Mouse (Mus musculus) kidney, adult 11 months (tissue): ENCODE results near the gene Pole4.
"Not testable (repeated sequence)": the region's sequence is repeated elsewhere in the genome, so short reads cannot be mapped to it uniquely, and the experiment has no call there.

Source experiments
- DNase-seq: peaks from one replicate; pipeline ENCODE4 v3.0.0; 2022

Pole4 gene

DNA sequence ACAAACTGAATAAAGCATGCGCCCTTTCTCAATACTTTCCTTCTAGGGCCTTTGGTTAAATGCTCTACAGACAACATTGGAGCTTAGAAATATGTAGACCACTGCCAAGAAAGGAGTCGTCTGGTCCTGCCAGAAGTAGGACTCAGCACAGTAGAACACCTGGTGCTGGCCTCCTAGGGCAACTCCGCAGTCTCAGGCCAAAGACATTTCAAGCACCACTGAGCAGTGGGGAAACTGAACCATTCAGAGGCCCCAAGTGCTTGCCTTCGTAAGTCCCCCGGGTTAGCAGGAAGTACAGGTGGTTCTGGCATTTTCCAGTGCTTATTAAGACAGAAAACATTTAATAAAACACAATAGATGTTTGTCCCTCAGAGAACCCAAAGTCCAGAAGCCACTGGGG, 9.7 kb upstream of the Pole4 start:
- DNase-seq: no peak

GRCm38 (mm10) chr6:82714243-82714642, 9.1 kb upstream of the Pole4 start:
- peak; percentile 51 for DNase-seq

DNA sequence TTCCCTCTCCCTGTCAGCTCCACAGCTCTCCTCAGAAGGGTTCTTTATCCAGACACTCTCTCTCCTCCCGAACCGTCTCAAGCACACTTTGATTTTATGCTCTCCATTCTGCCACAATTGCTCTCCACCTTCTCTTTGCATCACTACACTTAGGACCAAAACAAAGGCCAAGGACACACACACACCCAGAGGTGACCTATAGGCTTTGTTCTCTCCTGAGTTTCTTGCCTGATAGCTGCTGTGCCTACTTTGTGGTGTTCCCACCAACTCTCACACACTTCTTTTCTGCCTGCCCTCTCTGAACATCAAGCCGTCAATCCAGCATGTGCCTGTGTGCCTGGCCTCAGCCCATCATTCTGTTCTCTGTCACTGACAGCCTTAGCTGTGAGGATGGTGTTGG, 2.6 kb upstream of the Pole4 start:
- DNase-seq: no peak

DNA sequence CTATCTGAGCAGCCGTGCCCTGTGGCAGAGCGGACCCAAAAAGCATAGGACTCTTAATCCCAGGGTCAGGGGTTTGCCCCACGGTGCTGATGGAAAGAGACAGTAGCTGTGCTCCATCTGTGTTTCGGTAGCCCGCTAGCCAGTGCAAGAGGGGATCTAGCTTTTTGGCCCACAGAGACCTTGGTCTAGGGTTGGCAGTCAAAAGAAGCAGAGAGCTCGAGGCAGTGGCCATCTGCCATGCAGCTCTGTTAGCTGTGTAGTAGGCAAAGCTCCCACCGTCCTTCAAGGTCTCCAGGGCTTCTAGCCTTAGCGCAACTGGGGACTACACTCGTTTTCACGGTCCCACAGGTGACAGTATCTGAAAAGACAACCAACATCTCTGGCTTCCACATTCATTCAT, 2.1 kb upstream of the Pole4 start:
- no peak for DNase-seq

DNA sequence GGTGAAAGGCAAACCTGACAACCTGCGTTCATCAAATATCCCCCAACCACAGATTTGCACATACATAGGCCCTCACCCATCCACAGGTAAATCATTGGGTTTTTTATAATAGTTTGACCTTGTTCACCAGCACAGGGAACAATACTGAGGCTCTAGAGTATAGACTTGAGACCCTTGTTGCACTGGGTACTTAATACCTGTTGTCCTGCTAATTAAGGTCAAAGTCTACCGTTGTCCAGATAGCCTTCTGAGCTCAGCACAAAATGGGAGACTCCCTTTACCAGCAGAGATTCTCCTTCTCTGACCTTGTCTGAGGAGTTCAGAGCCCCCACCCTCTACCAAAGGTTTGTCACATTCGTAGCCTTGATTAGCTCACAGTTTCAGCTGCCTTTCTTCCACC, 1.5 kb downstream of the Pole4 start:
- no peak for DNase-seq

DNA sequence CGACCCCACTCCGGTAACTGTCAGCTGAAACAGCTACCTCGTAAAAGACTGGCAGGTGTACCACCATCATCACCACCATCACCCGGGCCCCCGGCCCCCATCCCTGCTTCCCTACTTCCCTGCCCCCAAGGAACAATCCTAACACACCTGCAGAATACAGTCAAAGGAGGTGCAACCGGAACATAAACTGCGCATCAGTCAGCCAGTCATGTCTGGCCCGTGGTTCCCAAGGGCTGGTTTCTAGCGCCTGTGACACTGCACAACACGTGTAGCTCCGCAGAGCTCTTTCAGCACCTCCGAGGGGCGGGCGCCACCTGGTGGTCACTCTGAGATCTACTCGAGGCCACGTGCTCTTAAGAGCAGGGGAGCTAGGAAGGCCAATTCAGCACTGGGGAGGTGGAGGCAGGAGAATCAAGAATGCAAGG, 2.6 kb downstream of the Pole4 start:
- peak; percentile 59 for DNase-seq

GRCm38 (mm10) chr6:82701296-82701695, 3.9 kb downstream of the Pole4 start:
- DNase-seq: no peak

GRCm38 (mm10) chr6:82699831-82700230, 5.3 kb downstream of the Pole4 start:
- DNase-seq: no peak

DNA sequence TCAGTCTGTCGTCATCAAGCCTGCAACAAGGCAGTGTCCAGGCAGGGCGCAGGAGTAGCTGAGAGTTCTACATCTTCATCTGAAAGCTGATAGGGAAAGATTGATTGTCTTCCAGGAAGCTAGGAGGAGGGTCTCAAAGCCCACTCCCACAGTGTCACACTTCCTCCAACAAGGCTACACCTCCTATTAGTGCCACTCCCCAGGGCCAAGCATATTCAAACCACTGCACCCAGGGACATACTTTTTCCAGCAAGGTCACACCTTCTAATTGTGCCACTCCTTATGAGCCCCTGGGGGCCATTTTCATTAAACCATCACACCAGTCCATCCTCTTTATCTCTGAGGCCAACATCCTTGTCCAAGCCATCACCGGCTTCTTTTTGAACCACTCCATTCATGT, 8.4 kb downstream of the Pole4 start:
- DNase-seq: no peak

- no peak for DNase-seq
Measured at GRCm38 (mm10) chr6:82694668-82695067, 10.5 kb downstream of the Pole4 start.

DNA sequence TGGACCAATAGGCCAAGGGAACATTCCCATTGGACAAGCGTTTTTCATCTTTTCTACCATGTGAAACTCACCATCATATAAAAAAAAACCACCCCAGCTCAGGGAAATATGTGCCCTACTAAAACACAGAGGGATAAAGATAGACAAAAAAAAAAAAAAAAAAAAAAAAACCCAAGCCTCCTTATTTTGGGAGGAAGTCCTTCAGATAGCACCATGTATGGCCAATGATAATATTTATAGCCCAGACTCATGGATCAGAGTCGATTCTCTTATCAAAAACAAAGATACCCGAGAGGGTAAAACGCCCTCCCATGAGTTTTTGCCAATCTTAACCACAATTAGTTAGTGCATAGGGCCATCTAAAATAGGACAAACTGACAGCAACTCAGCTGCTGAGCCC, 15.7 kb downstream of the Pole4 start:
- DNase-seq: no peak

DNA sequence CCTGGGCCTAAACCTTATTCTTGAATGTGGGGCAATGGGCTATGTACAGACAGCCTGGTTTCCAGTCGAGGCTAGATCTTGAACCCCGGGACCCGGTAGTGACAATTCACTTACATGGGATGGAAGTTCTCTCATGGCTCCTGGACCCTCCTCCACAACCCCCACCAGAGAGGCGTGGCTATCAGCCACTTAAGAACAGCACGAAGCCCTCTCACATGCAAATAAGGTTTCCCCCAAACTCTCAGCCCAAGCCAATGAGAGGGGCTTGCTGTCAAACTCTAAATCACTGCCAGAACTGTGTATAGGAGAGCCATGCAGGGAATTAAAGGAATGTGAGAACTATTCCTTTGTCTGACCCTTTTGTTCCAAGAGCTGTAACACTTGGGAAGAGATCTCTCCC, 16.6 kb downstream of the Pole4 start:
- not testable (repeated sequence) for DNase-seq

DNA sequence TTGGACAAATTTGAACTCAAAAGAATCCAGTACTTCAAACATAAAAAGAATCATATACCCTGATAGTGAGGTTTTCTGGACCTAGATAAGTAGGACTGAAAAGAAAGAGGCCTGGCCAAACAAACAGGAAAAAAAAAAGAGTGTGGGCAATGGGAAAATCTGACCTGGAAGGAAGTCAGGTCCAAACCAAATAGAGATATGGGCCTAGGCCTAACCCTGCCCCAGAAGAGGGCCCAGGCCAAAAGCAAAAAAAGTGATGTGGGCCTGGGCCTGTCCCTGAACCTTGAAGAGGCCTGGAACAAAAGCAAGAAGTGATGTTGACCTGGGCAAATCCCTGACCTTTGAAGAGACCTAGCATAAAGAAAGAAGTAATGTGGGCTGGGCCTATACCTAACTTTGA, 21.0 kb downstream of the Pole4 start:
- DNase-seq: no peak

DNA sequence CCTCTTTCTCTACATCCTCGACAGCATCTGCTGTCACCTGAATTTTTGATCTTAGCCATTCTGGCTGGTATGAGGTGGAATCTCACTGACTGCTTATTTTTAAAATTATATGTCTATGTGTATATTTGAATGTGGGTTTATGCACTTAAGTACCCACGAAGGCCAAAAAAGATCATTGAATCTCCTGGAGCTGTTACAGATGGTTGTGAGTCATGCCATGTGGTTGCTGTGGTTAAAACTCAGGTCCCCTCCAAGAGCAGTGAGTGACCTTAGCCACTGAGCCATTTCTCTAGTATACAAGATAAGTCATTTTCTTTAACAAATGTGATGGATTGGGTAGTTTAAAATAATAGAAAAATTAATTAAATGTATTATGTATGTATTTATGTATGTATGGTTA, 25.9 kb downstream of the Pole4 start:
- not testable (repeated sequence) for DNase-seq

DNA sequence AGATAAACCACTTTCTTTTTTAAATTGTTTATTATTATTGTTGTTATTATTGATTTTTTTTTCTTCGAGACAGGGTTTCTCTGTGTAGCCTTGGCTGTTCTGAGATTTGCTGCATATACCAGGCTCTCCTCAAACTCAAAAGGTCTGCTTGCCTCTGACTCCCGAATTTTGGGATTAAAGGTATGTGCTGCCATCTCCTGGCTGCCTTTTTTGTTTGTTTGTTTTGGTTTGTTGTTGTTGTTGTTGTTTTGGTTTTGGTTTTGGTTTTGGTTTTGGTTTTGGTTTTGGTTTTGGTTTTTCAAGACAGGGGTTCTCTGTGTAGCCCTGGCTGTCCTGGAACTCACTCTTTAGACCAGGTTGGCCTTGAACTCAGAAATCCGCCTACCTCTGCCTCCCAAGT, 27.5 kb downstream of the Pole4 start:
- DNase-seq: not testable (repeated sequence)

DNA sequence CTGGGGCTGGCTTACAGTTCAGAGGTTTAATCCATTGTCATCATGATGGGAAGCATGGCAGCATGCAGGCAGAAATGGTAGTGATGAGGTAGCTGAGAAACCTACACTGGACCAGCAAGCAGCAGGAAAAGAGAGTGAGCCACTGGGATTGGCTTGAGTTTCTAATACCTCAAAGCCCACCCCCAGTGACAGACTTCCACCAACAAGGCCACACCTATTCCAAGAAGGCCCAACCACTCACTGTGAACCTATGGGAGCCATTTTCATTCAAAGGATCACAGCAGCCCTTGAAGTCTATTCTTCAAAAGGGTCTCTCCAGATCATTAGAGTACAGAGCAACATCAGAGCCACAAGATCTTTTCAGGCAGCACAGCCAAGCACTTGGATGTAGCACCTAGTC, 38.7 kb downstream of the Pole4 start:
- no peak for DNase-seq

DNA sequence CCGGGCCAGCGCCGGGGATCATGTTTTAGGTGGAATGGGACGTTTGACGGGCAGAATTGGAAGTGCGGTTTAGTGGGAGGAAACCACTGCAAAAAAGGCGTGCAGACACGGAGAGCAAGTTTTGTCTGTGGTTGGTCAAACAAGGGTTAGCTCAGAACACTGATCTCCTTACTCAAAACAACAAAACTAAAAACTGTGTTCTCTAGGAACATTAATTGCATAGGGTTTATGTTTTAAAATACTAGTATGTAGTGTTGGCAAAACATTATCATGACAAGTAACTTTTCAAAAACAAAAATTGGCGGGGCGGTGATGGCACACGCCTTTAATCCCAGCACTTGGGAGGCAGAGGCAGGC, 52.0 kb downstream of the Pole4 start:
- no peak for DNase-seq

DNA sequence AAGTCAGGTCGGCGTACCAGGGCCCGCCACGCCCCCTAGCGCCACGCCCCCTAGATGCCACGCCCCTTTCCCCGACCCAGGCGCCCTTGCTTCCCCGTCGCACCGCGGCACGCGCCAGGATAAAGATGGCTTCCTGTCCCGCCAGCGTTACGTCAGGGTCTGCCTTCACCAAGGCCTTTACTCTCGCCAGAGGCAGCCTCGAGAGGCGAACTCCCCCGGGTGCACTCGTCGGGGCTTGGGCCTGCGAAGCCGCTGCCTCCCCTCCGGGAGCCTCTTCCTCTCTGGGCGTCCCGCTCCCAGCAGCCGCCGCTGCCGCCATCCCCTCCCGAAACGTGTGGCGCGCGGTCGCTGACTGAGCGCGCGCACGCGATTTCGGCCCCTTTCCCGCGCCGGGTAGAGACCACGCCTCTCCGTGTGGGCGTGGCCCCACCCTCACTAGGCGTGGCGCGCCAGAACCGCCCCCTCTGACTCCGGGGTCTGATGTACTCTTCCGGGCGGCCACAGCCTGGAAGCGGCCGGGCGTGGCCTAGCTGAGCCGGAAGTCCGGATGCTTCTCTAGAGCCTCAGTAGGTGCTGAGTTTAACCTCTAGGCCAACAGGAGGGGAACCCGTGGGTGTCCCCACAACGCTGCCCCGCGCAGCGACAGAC, 52.5 kb downstream of the Pole4 start:
- DNase-seq: peak; percentile 94

- DNase-seq: no peak
Measured at GRCm38 (mm10) chr6:82649096-82649495, 56.1 kb downstream of the Pole4 start.

DNA sequence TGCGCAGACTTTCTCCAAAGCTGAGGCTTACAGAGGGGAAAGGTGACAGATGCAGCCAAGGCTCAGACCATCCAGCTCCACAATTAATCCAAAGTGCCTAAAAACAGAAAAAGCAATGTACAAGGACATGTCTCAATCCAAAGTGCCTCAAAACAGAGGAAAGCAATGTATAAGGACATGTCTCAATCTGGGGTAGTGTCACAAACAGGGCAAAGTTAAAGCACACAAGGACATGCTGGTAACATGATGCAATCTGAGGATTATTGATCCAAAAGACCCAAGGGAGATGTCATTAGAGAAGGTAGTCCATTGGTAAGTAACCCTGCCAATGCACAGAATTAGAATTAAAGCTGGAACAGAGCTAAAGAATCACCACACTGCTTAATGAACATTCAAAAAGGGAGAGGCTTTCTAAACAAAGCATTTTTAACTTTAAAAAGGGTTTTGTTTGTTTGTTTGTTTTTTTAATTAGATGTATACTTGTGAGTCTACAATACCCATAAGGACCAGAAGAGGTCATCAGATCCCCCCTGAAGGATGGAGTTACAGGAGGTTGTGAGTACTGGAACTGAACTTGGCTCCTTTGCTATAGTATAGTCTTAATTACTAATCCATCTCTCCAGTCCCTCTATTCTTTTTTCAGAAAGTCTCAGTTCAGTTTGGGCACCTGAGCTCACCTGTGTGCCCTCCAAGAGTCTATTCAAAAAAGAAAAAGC, 57.1 kb downstream of the Pole4 start:
- no peak for DNase-seq

DNA sequence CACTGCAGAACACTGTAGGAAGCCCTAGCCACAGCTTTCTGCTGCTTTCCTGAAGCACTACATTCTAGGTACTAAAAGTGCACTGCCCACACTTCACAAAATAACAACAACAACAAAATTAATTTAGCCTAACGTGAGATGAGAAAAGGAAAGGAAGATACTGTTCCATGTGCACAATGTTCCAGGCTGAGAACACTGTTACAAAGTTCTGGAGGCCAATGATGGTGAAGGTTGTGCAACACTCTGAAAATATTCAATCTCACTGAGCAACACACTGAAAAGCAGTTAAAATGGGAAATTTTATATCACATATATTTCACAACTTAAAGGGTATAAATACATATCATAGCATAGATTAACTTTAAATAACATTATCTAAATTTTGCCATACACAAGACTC, 58.2 kb downstream of the Pole4 start:
- no peak for DNase-seq

GRCm38 (mm10) chr6:82640046-82640445, 65.1 kb downstream of the Pole4 start:
- no peak for DNase-seq

GRCm38 (mm10) chr6:82625331-82625730, 79.8 kb downstream of the Pole4 start:
- not testable (repeated sequence) for DNase-seq

DNA sequence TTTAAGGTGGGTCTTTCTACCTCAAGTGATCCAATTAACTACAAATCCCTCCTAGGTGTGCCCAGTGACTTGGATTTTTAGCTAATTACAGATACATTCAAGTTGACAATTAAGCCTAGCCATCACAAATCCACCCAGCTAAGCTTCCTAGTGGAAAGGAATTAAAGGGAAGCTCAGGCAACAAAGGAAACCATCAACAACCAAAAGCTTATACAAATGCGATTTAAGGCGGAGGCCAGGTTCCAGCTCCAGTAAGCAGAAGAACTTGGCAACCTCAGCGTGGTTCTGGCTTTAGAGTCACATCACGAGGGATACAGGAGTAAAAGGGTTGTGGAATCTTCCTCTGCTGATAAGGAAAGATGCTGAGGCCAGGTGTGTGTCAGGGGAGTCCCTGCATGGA, 92.0 kb downstream of the Pole4 start:
- DNase-seq: no peak

DNA sequence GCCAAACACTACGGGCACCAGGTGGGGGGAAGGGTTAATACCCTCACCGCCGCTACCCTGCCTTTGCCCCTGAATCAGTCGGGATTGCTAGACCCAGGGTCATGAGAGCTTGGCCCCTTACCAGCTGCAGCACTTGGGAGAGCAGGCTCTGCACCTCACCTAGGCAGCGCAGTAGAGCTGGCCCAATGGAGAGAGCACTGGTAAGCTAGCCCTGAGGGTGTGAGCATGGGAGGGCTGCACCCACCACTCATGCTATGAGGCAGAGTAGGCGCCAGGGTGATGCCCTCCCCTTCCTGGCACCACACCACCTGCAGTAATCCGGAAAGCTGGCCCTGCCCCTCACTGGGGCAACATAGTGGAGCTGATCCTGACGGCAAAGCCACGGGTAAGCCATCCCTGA, 94.1 kb downstream of the Pole4 start:
- no peak for DNase-seq
